Mouse (Mus musculus) intestine, embryonic 16.5 days (tissue): ENCODE measurements around the gene Tecpr1. TPM values are rescaled to one million over a fixed set of nuclear protein-coding genes. Genes with fewer than 3 reads are reported as not detected.

ENCODE experiments used
- ATAC-seq: fragments of 200-750 bp; cut with Nextera tagmentation; 2 replicates; pipeline ENCODE4 v1.8.0; 2017; ENCODE audit warnings: moderate TSS enrichment, moderate library complexity
- H3K27ac ChIP-seq: fragments of 300-500 bp; sonication (generic); 2 replicates; pipeline ENCODE4 v1.5.1; 2014; ENCODE audit warnings: mild to moderate bottlenecking, low read length
- H3K27me3 ChIP-seq: fragments of 300-500 bp; sonication (generic); replicated peaks from 2 replicates; pipeline ENCODE4 v1.6.1; 2014; ENCODE audit warnings: low read length, control low read depth, mixed read lengths; ENCODE audit not compliant: control insufficient read depth, insufficient read depth
- H3K36me3 ChIP-seq: fragments of 300-500 bp; sonication (generic); 2 replicates; pipeline ENCODE4 v1.6.1; 2014; ENCODE audit warnings: low read length, control low read depth; ENCODE audit not compliant: control insufficient read depth, insufficient read depth
- H3K4me1 ChIP-seq: fragments of 300-500 bp; sonication (generic); 2 replicates; pipeline ENCODE4 v1.6.1; 2014; ENCODE audit warnings: low read length, control low read depth, mixed read lengths; ENCODE audit not compliant: control insufficient read depth, insufficient read depth
- H3K4me2 ChIP-seq: fragments of 300-500 bp; sonication (generic); 2 replicates; pipeline ENCODE4 v1.6.1; 2014; ENCODE audit warnings: low read depth, low read length, control low read depth
- H3K4me3 ChIP-seq: fragments of 300-500 bp; sonication (generic); 2 replicates; pipeline ENCODE4 v1.5.1; 2014; ENCODE audit warnings: mild to moderate bottlenecking, low read length
- H3K9ac ChIP-seq: fragments of 300-500 bp; sonication (generic); 2 replicates; pipeline ENCODE4 v1.6.1; 2014; ENCODE audit warnings: low read depth, low read length
- H3K9me3 ChIP-seq: fragments of 300-500 bp; sonication (generic); 2 replicates; pipeline ENCODE4 v1.6.1; 2016; ENCODE audit warnings: low read length, control low read depth; ENCODE audit not compliant: control insufficient read depth
- WGBS: fragments of 180-500 bp; shearing (Covaris S2); extraction: QIAGEN DNeasy Blood & Tissue Kit; methylation state at CpG from one replicate; pipeline ENCODE4 v1.1.7; 2014; 5-methylcytosine and 5-hydroxymethylcytosine counted together
- polyA plus RNA-seq: library from polyadenylated mRNA; unstranded; fragments of >200 nt; fragmentation: Nextera tagmentation; extraction: Ambion mirVana; gene quantifications from 2 replicates; pipeline ENCODE4 v1.2.1, GENCODE M21; 2015

The Tecpr1 gene
- polyA plus RNA-seq, 1 experiment from 2014 or later = 19.3 TPM

GRCm38 (mm10) chr5:144189950-144190583 lies 33.3 kb downstream of the Tecpr1 start, which contains the start of gene Bhlha15:
Gene Bhlha15 (plus strand): TSS chr5:144190286.
- H3K4me1 ChIP-seq = peaks cover 10% of the 10 kb centered on the region
- ATAC-seq = peak; percentile 84
- H3K4me3 ChIP-seq = peak within 1 kb of the TSS; percentile 37
- H3K36me3 ChIP-seq = 0 out of 2 replicates have a peak, but pooled peaks cover 3% of the 10 kb centered on the region
- WGBS = 3% methylated on average over 24 of the region's 26 CpGs
- peak within 1 kb of the TSS; percentile 15; the same call in 1 of the 2 replicates for H3K27ac ChIP-seq
- no peaks in the 10 kb centered on the region for H3K27me3 ChIP-seq
- H3K4me2 ChIP-seq = peak within 1 kb of the TSS; percentile 68
- H3K9me3 ChIP-seq = no peaks in the 10 kb centered on the region
- peak within 1 kb of the TSS; percentile 44; the same call in 1 of the 2 replicates for H3K9ac ChIP-seq

- 69% methylated on average over 7 of the region's 7 CpGs for WGBS
- peak overlapping the region; percentile 15; the same call in 1 of the 2 replicates for H3K27ac ChIP-seq
These were observed 34.1 kb downstream of the Tecpr1 start for GRCm38 (mm10) chr5:144189327-144189726.

GRCm38 (mm10) chr5:144188422-144188821 lies 35.0 kb downstream of the Tecpr1 start:
- no peak overlapping the region for H3K4me2 ChIP-seq
- no peaks in the 10 kb centered on the region for H3K27me3 ChIP-seq
- peaks cover 13% of the 10 kb centered on the region for H3K4me1 ChIP-seq
- ATAC-seq = no peak
- no peaks in the 10 kb centered on the region for H3K9me3 ChIP-seq
- H3K36me3 ChIP-seq = peaks cover 5% of the 10 kb centered on the region; the same call in 1 of the 2 replicates
- H3K4me3 ChIP-seq = no peak overlapping the region
- no peak overlapping the region for H3K9ac ChIP-seq
- H3K27ac ChIP-seq = no peak overlapping the region
- 81% methylated on average over 6 of the region's 6 CpGs for WGBS

More at GRCm38 (mm10) chr5:144189327-144189726, 34.1 kb downstream of the Tecpr1 start:
- H3K9ac ChIP-seq = no peak overlapping the region
- ATAC-seq = peak; percentile 10; the same call in 1 of the 2 replicates
- H3K27me3 ChIP-seq = no peaks in the 10 kb centered on the region
- peaks cover 5% of the 10 kb centered on the region; the same call in 1 of the 2 replicates for H3K36me3 ChIP-seq
- H3K4me1 ChIP-seq = peaks cover 10% of the 10 kb centered on the region
- no peaks in the 10 kb centered on the region for H3K9me3 ChIP-seq
- no peak overlapping the region for H3K4me3 ChIP-seq
- H3K4me2 ChIP-seq = no peak overlapping the region

- Histone ChIP-seq H3K4me1 (peaks cover 5% of the 10 kb centered on the region), H3K9me3 (no peaks in the 10 kb centered on the region), H3K9ac (no peak overlapping the region), H3K4me3 (peak overlapping the region; percentile 12; the same call in 1 of the 2 replicates), H3K4me2 (no peak overlapping the region), H3K27me3 (no peaks in the 10 kb centered on the region), H3K27ac (no peak overlapping the region), H3K36me3 (peaks cover 5% of the 10 kb centered on the region; the same call in 1 of the 2 replicates)
- WGBS = 89% methylated on average over 21 of the region's 21 CpGs
- ATAC-seq = peak; percentile 71
These were observed 38.9 kb downstream of the Tecpr1 start for GRCm38 (mm10) chr5:144184350-144185045.

GRCm38 (mm10) chr5:144183647-144184335 lies 39.6 kb downstream of the Tecpr1 start:
- Histone ChIP-seq H3K9ac (no peak overlapping the region), H3K36me3 (peaks cover 5% of the 10 kb centered on the region; the same call in 1 of the 2 replicates), H3K4me2 (no peak overlapping the region), H3K27me3 (no peaks in the 10 kb centered on the region), H3K27ac (no peak overlapping the region), H3K9me3 (no peaks in the 10 kb centered on the region), H3K4me1 (peaks cover 5% of the 10 kb centered on the region), H3K4me3 (no peak overlapping the region)
- ATAC-seq = peak; percentile 72
- 78% methylated on average over 7 of the region's 7 CpGs for WGBS

GRCm38 (mm10) chr5:144183248-144183559 lies 40.2 kb downstream of the Tecpr1 start:
- Histone ChIP-seq H3K9ac (no peak overlapping the region), H3K4me1 (peaks cover 5% of the 10 kb centered on the region), H3K9me3 (no peaks in the 10 kb centered on the region), H3K4me3 (no peak overlapping the region), H3K27ac (no peak overlapping the region), H3K36me3 (peaks cover 5% of the 10 kb centered on the region; the same call in 1 of the 2 replicates), H3K27me3 (no peaks in the 10 kb centered on the region), H3K4me2 (0 out of 2 replicates have a peak overlapping the region, but pooled peaks have one; percentile 13)
- ATAC-seq = peak; percentile 55
- 46% methylated on average over 8 of the region's 8 CpGs for WGBS

- no peaks in the 10 kb centered on the region for H3K27me3 ChIP-seq
- no peaks in the 10 kb centered on the region for H3K9me3 ChIP-seq
- H3K4me3 ChIP-seq = no peak overlapping the region
- peaks cover 5% of the 10 kb centered on the region; the same call in 1 of the 2 replicates for H3K36me3 ChIP-seq
- no peak overlapping the region for H3K9ac ChIP-seq
- 41% methylated on average over 20 of the region's 20 CpGs for WGBS
- no peak overlapping the region for H3K4me2 ChIP-seq
- peaks cover 5% of the 10 kb centered on the region for H3K4me1 ChIP-seq
- ATAC-seq = peak; percentile 71
- no peak overlapping the region for H3K27ac ChIP-seq
These were observed 40.7 kb downstream of the Tecpr1 start for GRCm38 (mm10) chr5:144182542-144183247.

- H3K27me3 ChIP-seq = no peaks in the 10 kb centered on the region
- H3K27ac ChIP-seq = no peak overlapping the region
- H3K4me3 ChIP-seq = no peak overlapping the region
- no peaks in the 10 kb centered on the region for H3K9me3 ChIP-seq
- 94% methylated on average over 7 of the region's 7 CpGs for WGBS
- H3K36me3 ChIP-seq = peaks cover 5% of the 10 kb centered on the region; the same call in 1 of the 2 replicates
- H3K9ac ChIP-seq = no peak overlapping the region
- no peak for ATAC-seq
- H3K4me2 ChIP-seq = no peak overlapping the region
- H3K4me1 ChIP-seq = peaks cover 5% of the 10 kb centered on the region
These were observed 42.2 kb downstream of the Tecpr1 start for GRCm38 (mm10) chr5:144181249-144181648.
